Mouse (Mus musculus): Measurements from ENCODE around the gene Btbd7.

Gene Btbd7

GRCm38 (mm10) chr12:102878031-102878823 lies at the start of gene Btbd7:
Btbd7 (minus strand) TSS chr12:102878471.
- peak; percentile 97 to 99 for DNase-seq (ENCODE audit: low spot score in 2 of 2)

- DNase-seq (ENCODE audit: low spot score in 2 of 2) = no peak
Observed at GRCm38 (mm10) chr12:102916073-102916472, 37.8 kb upstream of the Btbd7 start.

- DNase-seq (ENCODE audit: low spot score in 2 of 2) = no peak
Observed at GRCm38 (mm10) chr12:102908191-102908590, 29.9 kb upstream of the Btbd7 start.

GRCm38 (mm10) chr12:102899091-102899490 lies 20.8 kb upstream of the Btbd7 start, which contains the start of gene Cox8c:
Cox8c (plus strand) TSS chr12:102899316.
- no peak for DNase-seq (ENCODE audit: low spot score in 2 of 2)

- no peak for DNase-seq (ENCODE audit: low spot score in 2 of 2)
Observed at GRCm38 (mm10) chr12:102888568-102888967, 10.3 kb upstream of the Btbd7 start.

- DNase-seq (ENCODE audit: low spot score in 2 of 2) = no peak
Observed at GRCm38 (mm10) chr12:102887366-102887765, 9.1 kb upstream of the Btbd7 start.

- DNase-seq (ENCODE audit: low spot score in 2 of 2) = peak in 1 of 2 experiments; percentile 31
Observed at GRCm38 (mm10) chr12:102885735-102886134, 7.5 kb upstream of the Btbd7 start.

GRCm38 (mm10) chr12:102878901-102879300 lies 630 bp upstream of the Btbd7 start:
- DNase-seq (ENCODE audit: low spot score in 2 of 2) = peak in 1 of 2 experiments; percentile 6

- peak; percentile 36 to 42 for DNase-seq (ENCODE audit: low spot score in 2 of 2)
Observed at GRCm38 (mm10) chr12:102877301-102878030, 805 bp downstream of the Btbd7 start.

- no peak for DNase-seq (ENCODE audit: low spot score in 2 of 2)
Observed at GRCm38 (mm10) chr12:102870527-102870926, 7.7 kb downstream of the Btbd7 start.

GRCm38 (mm10) chr12:102869802-102870201 lies 8.5 kb downstream of the Btbd7 start:
- no peak for DNase-seq (ENCODE audit: low spot score in 2 of 2)

- no peak for DNase-seq (ENCODE audit: low spot score in 2 of 2)
Observed at GRCm38 (mm10) chr12:102860806-102861205, 17.5 kb downstream of the Btbd7 start.

- DNase-seq (ENCODE audit: low spot score in 2 of 2) = no peak
Observed at GRCm38 (mm10) chr12:102838271-102838670, 40.0 kb downstream of the Btbd7 start.

- no peak for DNase-seq (ENCODE audit: low spot score in 2 of 2)
Observed at GRCm38 (mm10) chr12:102832746-102833300, 45.4 kb downstream of the Btbd7 start.

- DNase-seq (ENCODE audit: low spot score in 2 of 2) = no peak
Observed at GRCm38 (mm10) chr12:102831888-102832287, 46.4 kb downstream of the Btbd7 start.

- no peak for DNase-seq (ENCODE audit: low spot score in 2 of 2)
Observed at GRCm38 (mm10) chr12:102827119-102827518, 51.2 kb downstream of the Btbd7 start.

- no peak for DNase-seq (ENCODE audit: low spot score in 2 of 2)
Observed at GRCm38 (mm10) chr12:102826399-102826798, 51.9 kb downstream of the Btbd7 start.

GRCm38 (mm10) chr12:102814858-102815257 lies 63.4 kb downstream of the Btbd7 start:
- DNase-seq (ENCODE audit: low spot score in 2 of 2) = no peak

- DNase-seq (ENCODE audit: low spot score in 2 of 2) = no peak
Observed at GRCm38 (mm10) chr12:102799528-102799927, 78.7 kb downstream of the Btbd7 start.

GRCm38 (mm10) chr12:102787927-102788326 lies 90.3 kb downstream of the Btbd7 start:
- peak; percentile 70 to 75 for DNase-seq (ENCODE audit: low spot score in 2 of 2)

- DNase-seq (ENCODE audit: low spot score in 2 of 2) = no peak
Observed at GRCm38 (mm10) chr12:102785593-102785985, 92.7 kb downstream of the Btbd7 start.

GRCm38 (mm10) chr12:102784899-102785592 lies 93.2 kb downstream of the Btbd7 start:
- DNase-seq (ENCODE audit: low spot score in 2 of 2) = no peak

All from thymus, postnatal 10 days (tissue).